Mouse (Mus musculus): Measurements from ENCODE around the gene Rab1b. TPM values are rescaled to one million over a fixed set of nuclear protein-coding genes. Genes with fewer than 3 reads are reported as not detected.

Rab1b gene
- 103 TPM for total RNA-seq (2023)

DNA sequence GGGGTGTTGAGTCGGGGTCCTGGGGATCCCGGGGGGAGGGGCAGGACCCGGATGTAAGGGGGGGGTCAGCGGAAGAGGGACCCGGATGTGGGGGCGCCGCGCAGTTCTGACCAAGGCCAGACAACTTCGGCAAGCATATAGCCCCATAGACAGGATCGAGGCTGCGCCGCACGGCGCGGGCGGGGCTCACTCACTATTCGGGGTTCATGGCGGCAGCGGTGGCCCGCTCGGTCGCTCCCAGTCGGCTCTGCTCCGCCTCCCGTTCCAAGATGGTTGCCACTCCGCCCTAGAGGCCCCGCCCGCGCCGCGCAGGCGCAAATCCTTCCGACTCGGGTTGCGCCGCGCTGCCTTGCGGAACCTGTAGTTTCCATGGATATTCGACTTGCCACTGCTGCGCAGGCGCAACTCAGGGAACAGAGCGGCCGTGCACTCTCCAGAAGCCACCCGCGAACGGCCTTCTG is at the start of gene Rab1b:
TSS of gene Rab1b (minus strand) at position 342 of the 461 bp plus-strand sequence.

DNA sequence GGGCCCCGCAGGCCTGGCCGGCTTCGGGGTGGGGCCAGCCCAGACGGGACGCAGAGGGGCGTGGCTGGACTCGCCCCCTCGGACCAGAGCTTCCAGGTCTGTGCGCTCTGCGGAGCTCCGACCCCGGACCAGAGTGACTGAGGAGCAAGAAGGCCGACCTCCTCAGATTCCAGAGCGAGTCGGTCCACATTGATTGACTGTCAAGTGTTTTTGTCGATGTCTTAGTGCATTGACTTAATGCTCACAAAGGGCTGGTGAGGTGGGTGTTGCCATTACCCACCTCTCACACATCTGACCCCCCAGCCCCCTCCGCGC is 11.5 kb upstream of the Rab1b start, which contains the start of gene Klc2:
TSS of gene Klc2 (minus strand) at position 177 of the 315 bp plus-strand sequence.

DNA sequence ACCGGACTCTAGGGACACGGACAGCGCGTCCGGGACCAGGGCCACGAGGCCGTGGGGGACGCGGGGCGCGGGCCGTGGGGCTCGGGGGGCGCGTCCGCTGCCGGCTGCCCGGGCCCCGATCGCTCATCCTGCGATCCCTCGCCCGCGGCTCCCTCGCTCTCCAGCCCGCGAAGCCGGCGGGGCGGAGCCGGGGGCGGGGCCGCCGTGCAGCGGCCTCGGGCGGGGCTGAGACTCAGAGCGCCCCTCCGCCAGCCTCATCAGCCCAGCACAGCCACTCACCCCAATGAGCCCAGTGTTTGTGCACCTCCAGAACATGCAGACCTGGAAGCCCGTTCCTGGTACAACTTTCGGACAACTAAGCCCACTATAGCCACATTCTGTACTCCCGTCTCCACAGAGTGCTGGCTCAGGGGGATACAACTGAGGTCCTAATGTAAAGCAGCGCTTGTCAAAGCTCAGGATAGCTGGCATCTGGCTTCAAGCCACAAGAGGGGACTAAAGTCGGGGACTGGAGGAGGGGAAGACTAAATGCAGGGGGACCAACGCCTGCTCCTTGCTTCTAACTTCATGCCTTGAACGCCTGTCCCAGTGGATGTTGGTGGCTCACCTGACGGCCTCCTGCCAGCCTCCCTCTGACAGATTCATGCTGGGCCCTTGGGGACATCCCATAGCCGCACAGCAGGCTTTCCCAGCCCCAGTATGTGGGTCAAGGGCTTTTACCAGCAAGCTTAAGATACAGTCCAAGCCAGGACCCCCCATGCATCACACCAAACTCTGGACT is 8.3 kb downstream of the Rab1b start, which contains the start of gene Cnih2:
TSS of gene Cnih2 (minus strand) at position 159 of the 781 bp plus-strand sequence.

DNA sequence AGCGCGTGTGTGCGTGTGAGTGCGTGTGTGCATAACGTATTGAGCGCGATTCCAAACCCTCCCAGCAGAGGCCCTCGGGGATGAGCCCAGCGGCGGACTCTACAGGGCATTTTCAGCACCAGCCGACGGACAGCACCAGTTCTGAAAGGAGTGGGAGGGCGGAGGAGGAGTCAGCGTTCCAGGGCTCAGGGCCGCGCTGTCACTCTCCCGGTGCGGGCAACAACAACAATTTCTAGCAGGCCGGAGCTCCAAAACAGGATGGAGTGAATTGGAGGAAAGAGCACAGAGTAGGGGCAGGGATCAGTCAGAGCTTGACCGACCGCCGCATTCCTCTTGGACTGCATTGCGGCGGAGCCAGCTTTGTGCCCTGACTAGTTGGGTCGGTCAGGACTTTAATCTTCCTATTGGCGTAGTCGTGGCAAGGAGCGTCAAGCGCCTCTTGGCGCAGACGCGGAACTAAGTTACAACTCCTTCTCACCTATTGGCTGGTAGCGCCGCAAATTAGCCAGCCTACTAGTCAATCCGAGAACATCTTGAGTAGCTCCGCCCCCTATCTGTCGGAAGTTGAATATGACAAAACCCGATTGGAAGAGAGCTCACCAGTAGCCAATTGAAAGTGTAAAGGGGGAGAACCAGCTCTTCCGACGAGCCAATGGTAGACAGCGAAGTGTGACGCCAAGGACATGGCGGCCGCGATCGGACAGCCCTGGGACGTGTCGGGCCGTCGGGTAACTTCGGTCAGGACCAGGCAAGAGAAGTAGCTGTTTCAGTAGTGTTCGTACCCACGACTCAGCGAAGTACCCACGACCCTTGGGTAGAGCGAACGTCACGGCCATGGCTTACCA is 18.8 kb downstream of the Rab1b start, which contains the start of gene Yif1a:
TSS of gene Yif1a (plus strand) at position 655 of the 845 bp plus-strand sequence.

DNA sequence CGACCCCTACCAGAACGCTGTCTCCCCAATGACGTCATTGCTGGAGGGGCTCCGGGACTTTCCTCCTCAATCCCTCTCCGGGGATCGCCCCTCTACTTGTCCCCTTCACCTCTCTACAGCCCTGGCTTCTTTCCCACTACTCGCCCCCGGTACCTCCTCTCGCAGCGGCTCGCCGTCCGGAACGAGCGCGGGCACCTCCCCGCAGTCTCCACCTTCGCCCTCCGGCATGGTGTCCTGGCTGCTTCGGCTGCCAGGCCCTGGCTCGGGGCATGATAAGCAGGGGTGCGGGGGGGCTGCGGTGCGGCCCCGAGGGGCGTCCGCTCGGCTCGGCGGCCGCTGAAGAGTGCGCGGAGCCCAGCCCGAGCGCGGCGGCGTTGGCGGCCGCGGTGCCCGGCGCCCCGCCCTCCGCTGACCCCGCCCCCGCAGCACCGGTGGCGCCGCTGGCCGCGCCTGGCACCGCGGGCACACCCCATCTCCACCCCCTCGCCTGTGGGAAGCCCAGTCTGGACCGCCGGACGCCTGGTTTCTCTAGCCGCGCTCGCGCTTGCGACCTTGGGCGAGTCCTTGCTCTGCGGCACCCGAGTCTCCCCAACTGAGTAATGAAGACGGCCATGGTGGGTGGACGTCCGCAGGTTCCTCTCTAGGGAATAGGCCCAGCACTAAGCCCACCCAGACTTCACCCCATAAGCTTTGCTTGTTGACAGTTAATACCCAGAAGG is 21.6 kb downstream of the Rab1b start, which contains the start of gene Tmem151a:
TSS of gene Tmem151a (minus strand) at position 387 of the 719 bp plus-strand sequence.

DNA sequence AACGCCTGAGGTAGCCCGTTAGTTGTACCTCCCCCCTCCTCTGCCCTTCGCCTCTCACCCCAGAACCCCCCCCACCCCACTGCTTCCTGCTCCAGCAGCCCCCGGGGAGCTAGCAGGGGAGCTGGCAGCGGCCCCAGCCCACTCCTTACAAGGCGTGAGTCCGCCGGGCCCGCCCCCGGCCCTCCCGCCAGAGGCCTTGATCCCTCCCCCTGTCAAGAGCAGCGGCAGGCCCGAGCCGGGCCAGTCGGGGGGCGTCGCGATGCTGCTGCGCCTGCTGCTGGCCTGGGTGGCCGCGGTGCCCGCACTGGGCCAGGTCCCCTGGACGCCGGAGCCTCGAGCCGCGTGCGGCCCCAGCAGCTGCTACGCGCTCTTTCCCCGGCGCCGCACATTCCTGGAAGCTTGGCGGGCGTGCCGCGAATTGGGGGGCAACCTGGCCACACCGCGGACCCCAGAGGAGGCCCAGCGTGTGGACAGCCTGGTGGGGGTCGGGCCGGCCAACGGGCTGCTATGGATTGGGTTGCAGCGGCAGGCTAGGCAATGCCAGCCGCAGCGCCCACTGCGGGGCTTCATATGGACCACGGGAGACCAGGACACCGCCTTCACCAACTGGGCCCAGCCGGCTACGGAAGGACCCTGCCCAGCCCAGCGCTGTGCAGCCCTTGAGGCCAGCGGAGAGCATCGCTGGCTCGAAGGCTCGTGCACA is 38.9 kb downstream of the Rab1b start, which contains the start of gene Cd248:
TSS of gene Cd248 (plus strand) at position 212 of the 703 bp plus-strand sequence.

DNA sequence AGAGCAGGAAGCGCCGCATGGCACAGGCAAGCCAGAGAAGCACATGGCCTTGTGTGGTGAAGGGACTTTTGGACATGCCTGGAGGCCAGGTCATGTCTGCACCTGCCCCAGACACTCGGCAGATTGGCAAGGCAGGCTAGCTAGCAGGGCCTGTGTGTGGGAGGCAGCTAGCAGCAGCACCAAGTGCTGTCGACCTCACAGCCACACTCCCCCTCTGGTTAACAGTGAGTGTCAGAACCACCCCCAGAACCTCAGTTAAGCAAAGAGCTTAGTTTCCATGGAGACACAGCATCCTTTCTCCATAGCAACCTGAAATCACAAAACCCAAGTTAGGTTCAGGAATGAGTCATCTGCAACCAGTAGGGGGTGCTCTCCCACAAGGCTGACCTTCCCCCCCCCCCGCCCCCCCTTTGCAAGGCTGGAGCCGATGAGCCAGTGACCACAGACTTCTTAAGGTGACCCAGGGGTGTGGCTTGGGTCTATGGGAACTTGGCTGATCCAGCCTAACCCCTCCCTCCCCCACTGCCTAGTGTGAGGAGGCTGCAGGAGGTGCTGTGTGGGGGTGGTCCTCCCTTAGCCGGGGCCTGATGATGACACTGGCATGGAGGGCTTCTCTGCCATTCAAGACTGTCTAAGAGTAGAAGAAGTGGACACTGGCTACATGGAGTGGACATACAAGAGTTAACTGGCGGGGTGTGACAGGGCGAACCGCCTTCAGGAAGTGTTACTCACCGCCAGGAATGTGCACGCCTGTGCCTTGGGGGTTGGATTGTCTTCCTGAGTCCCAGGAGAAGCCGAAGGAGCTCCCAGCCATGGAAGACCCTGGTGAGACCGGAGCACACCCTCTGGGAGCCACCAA is 56.6 kb downstream of the Rab1b start, which contains the start of gene Rin1:
TSS of gene Rin1 (plus strand) at position 435 of the 859 bp plus-strand sequence.

Other genes starting within 250 kb of the Rab1b start
- not detected for gene Actn3, start 229.2 kb downstream of the Rab1b start, total RNA-seq (2023)
- 7.0 TPM for gene Zdhhc24, start 228.4 kb downstream of the Rab1b start, total RNA-seq (2023)
- gene Bbs1, start 200.4 kb downstream of the Rab1b start, total RNA-seq (2023), result 3.3 TPM
- 71.9 TPM for gene Dpp3, start 178.8 kb downstream of the Rab1b start, total RNA-seq (2023)
- gene Peli3, start 163.9 kb downstream of the Rab1b start, total RNA-seq (2023), result 3.5 TPM
- gene Mrpl11, start 144.9 kb downstream of the Rab1b start, total RNA-seq (2023), result 24.5 TPM
- gene Npas4, start 116.8 kb downstream of the Rab1b start, total RNA-seq (2023), result 0.30 TPM
- gene Slc29a2, start 83.2 kb downstream of the Rab1b start, total RNA-seq (2023), result 1.9 TPM
- gene B4gat1, start 68.2 kb downstream of the Rab1b start, total RNA-seq (2023), result 4.6 TPM
- 2.0 TPM for gene AC124502.3, start 68.2 kb downstream of the Rab1b start, total RNA-seq (2023)
- gene Brms1, start 65.7 kb downstream of the Rab1b start, total RNA-seq (2023), result 52.2 TPM
- 6.4 TPM for gene Rin1, start 56.6 kb downstream of the Rab1b start, total RNA-seq (2023)
- gene Cd248, start 39.0 kb downstream of the Rab1b start, total RNA-seq (2023), result 0.50 TPM
- 0.74 TPM for gene Tmem151a, start 21.5 kb downstream of the Rab1b start, total RNA-seq (2023)
- 31.1 TPM for gene Yif1a, start 18.5 kb downstream of the Rab1b start, total RNA-seq (2023)
- 2.3 TPM for gene Cnih2, start 8.6 kb downstream of the Rab1b start, total RNA-seq (2023)
- gene Klc2, start 11.5 kb upstream of the Rab1b start, total RNA-seq (2023), result 26.6 TPM
- gene Pacs1, start 166.0 kb upstream of the Rab1b start, total RNA-seq (2023), result 132 TPM
- gene Sf3b2, start 188.4 kb upstream of the Rab1b start, total RNA-seq (2023), result 247 TPM
- not detected for gene Gal3st3, start 191.3 kb upstream of the Rab1b start, total RNA-seq (2023)
- not detected for gene Catsper1, start 228.7 kb upstream of the Rab1b start, total RNA-seq (2023)
- not detected for gene Cst6, start 242.5 kb upstream of the Rab1b start, total RNA-seq (2023)